Mouse (Mus musculus) liver, adult 2 months (tissue): ENCODE results near the gene Pde4d. TPM values are rescaled to one million over a fixed set of nuclear protein-coding genes. Genes with fewer than 3 reads are reported as not detected.

Source experiments
- DNase-seq: peaks from one replicate; pipeline ENCODE4 v3.0.0-alpha.2; 2011; ENCODE audit warnings: low read depth, low spot score; ENCODE audit errors: extremely low read depth
- H3K27ac ChIP-seq: fragments of 200-500 bp; replicated peaks from 2 replicates; pipeline ENCODE4 v1.5.1; 2012; ENCODE audit warnings: low read depth, mild to moderate bottlenecking, control low read depth, inconsistent platforms, low read length; ENCODE audit not compliant: insufficient read depth
- H3K27me3 ChIP-seq: fragments of 200-500 bp; 2 replicates; pipeline ENCODE4 v1.6.1; 2012; ENCODE audit warnings: mild to moderate bottlenecking, moderate library complexity, low read length, inconsistent platforms; ENCODE audit not compliant: control insufficient read depth, insufficient read depth
- H3K36me3 ChIP-seq: fragments of 200-500 bp; 2 replicates; pipeline ENCODE4 v1.6.1; 2012; ENCODE audit warnings: low read length, inconsistent platforms; ENCODE audit not compliant: control insufficient read depth, insufficient read depth
- H3K4me1 ChIP-seq: fragments of 200-500 bp; 2 replicates; pipeline ENCODE4 v1.6.1; 2011; ENCODE audit warnings: low read length; ENCODE audit not compliant: control insufficient read depth, insufficient read depth
- H3K4me3 ChIP-seq: fragments of 200-500 bp; 2 replicates; pipeline ENCODE4 v1.5.1; 2011; ENCODE audit warnings: low read depth, mild to moderate bottlenecking, control low read depth, low read length, moderate library complexity; ENCODE audit not compliant: insufficient read depth
- H3K79me2 ChIP-seq: fragments of 200-500 bp; 2 replicates; pipeline ENCODE4 v1.6.1; 2012; ENCODE audit warnings: inconsistent platforms, mild to moderate bottlenecking, low read length, moderate library complexity; ENCODE audit not compliant: control insufficient read depth, insufficient read depth
- H3K9ac ChIP-seq: fragments of 200-500 bp; 2 replicates; pipeline ENCODE4 v1.6.1; 2012; ENCODE audit warnings: low read depth, mild to moderate bottlenecking, control low read depth, inconsistent platforms, low read length
- CTCF ChIP-seq: fragments of 200-500 bp; IDR thresholded peaks from 2 replicates; pipeline ENCODE4 v1.5.1; 2011; ENCODE audit warnings: low read depth, low read length, control low read depth
- POLR2A ChIP-seq: fragments of 200-500 bp; IDR thresholded peaks from 2 replicates; pipeline ENCODE4 v1.6.1; 2011; ENCODE audit warnings: low read length, control low read depth; ENCODE audit not compliant: insufficient read depth; ENCODE audit errors: extremely low read depth
- WGBS: fragments of 180-500 bp; shearing (Covaris S2); methylation state at CpG from one replicate; pipeline ENCODE4 v1.1.7; 2018; 5-methylcytosine and 5-hydroxymethylcytosine counted together
- polyA plus RNA-seq: library from polyadenylated mRNA; depleted of rRNA; stranded (reverse); fragments of >200 nt; gene quantifications from 2 replicates; pipeline ENCODE4 v1.2.3, GENCODE M21; 2012
- total RNA-seq: library from RNA; depleted of rRNA; stranded (reverse); fragments of >200 nt; gene quantifications from 2 replicates; pipeline ENCODE4 v1.2.3, GENCODE M21; 2014

The Pde4d gene
- total and polyA plus RNA-seq, 2 experiments, result 2.3 to 13.6 TPM

DNA sequence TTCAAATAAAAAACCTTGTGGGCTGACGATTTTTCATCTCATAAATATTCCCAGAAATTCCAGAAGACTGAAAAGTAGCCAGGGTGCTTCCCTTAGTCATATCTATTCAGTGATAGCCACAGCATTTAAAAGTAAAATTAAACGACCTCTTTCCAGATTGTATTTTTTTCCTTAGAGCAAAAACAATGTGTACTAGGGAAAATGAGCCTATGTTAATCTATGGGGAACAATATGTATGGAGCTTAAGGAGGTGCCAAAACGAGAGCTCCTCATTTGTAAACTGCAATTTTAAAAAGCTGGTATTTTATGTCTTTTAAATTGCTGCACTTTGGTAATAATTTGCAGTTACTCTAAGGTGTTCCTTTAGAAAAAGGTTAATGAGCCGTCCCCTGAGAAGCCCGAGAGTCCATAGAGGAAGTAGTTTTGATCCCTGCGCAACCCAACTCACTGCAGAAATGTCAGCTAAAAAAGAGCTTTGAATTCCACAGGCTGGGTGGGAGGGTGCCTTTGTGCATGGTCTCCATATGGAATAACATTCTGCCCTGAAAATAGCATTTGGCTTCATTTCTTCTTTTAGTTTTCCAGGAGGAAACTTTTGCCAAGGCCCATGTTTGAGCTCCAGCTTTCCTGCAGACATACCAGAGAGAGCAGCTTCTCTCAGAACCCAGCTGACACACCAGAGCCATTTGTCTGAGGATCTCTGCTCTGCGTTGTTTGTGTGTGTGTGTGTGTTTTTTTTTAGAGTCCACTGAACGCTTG is 1222.0 kb downstream of the Pde4d start:
- Histone ChIP-seq H3K79me2 (no peaks in the 10 kb centered on the region), H3K27me3 (no peaks in the 10 kb centered on the region)
- TF ChIP-seq POLR2A (no peak), CTCF (no peak)

DNA sequence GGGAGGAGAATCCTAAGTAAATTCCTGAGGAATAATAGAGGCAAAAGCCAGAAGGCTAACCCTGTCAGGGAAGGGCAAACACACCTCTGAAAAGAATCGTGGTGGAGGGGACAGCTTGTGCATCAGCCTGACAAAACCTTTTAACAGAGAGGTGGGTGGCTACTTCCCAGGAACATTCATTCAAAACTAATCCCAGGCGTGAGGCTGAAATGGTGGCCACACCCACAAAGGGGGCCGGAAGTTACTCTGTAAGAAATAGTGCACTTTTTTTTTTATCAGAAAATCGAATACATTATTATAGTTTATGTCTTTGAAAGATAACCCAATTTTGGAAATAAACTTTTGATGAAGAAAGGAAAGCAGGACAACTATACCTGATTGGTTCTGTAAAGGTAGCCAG is 1227.3 kb downstream of the Pde4d start:
- TF ChIP-seq POLR2A (no peak), CTCF (no peak)
- 73% methylated on average over 4 of the region's 4 CpGs for WGBS
- no peaks in the 10 kb centered on the region for H3K36me3 ChIP-seq
- H3K4me1 ChIP-seq, result no peaks in the 10 kb centered on the region
- H3K4me3 ChIP-seq, result no peak overlapping the region
- H3K79me2 ChIP-seq, result no peaks in the 10 kb centered on the region
- no peak overlapping the region for H3K9ac ChIP-seq
- no peaks in the 10 kb centered on the region for H3K27me3 ChIP-seq
- H3K27ac ChIP-seq, result no peak overlapping the region
- no peak for DNase-seq

More for the DNA sequence above, 1222.0 kb downstream of the Pde4d start:
- H3K9ac ChIP-seq, result no peak overlapping the region
- no peak for DNase-seq
- H3K27ac ChIP-seq, result no peak overlapping the region
- 80% methylated on average over 8 of the region's 8 CpGs for WGBS
- H3K36me3 ChIP-seq, result no peaks in the 10 kb centered on the region
- no peak overlapping the region for H3K4me3 ChIP-seq
- no peaks in the 10 kb centered on the region for H3K4me1 ChIP-seq

DNA sequence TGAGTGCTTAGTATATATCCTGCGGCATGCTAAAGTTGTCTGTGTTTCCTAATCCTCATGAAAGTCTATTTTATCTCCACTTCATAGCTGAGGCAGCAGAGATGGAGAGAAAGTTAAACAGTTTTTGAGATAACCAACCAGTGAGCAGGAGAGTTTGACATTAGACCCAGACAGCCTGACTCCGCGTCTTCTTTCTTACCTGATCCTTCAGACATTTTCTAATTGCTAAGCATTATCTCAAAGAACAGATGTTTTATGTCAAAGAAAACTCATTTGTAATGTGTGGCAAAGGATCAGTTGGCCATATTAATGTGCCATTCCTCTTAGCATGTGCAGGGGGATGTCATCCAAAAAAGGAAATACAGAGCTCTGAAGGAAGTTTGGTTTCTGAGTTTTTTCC is 1227.9 kb downstream of the Pde4d start:
- Histone ChIP-seq H3K27ac (no peak overlapping the region), H3K27me3 (no peaks in the 10 kb centered on the region), H3K36me3 (no peaks in the 10 kb centered on the region), H3K9ac (no peak overlapping the region), H3K4me3 (no peak overlapping the region), H3K4me1 (no peaks in the 10 kb centered on the region), H3K79me2 (no peaks in the 10 kb centered on the region)
- DNase-seq, result no peak
- TF ChIP-seq POLR2A (no peak), CTCF (no peak)
- WGBS, result 74% methylated on average over 3 of the region's 3 CpGs

DNA sequence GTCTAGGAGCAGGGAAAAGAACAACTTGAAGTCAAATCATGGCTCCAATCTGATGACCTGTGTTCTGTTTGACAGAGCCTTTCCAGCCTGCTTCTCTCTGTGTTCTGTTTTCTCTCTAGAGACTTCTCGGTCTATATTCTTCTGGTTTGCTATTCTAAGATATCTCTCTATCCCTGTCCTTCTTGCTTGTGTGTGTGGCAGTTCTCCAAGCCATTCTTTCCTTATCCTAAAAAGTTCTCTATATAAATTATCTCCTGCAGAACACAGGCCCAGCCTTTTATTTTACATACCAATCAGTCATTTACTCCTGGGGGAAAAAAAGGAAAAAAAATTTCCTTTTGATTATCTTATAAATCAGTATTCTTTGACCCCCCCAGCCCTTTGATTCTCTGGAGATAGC is 1229.2 kb downstream of the Pde4d start:
- Histone ChIP-seq H3K79me2 (no peaks in the 10 kb centered on the region), H3K27ac (no peak overlapping the region), H3K4me3 (no peak overlapping the region), H3K4me1 (no peaks in the 10 kb centered on the region), H3K36me3 (no peaks in the 10 kb centered on the region), H3K27me3 (no peaks in the 10 kb centered on the region), H3K9ac (no peak overlapping the region)
- WGBS, result 92% methylated on average over 1 of the region's 1 CpGs
- TF ChIP-seq POLR2A (no peak), CTCF (no peak)
- no peak for DNase-seq

DNA sequence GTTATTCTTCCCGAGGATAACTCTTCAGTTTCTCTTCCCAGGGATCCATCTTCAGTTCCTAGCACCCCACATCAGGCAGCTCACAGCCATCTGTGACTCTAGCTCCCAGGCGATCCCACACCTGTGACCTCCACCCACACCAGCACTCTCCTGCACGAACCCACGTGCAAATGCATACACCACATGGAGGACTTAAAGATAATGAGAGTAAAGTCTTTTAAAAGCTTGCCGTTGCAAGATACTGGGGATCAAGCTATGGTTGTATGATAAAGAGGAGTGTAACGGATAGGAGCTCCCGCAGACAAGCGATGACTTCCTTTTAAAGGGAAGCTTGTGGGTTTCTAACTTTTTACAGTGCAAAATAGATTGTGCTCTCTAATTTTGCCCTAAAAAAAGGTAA is 1230.5 kb downstream of the Pde4d start:
- Histone ChIP-seq H3K4me3 (no peak overlapping the region), H3K79me2 (no peaks in the 10 kb centered on the region), H3K9ac (no peak overlapping the region), H3K27ac (no peak overlapping the region), H3K36me3 (no peaks in the 10 kb centered on the region), H3K4me1 (no peaks in the 10 kb centered on the region), H3K27me3 (no peaks in the 10 kb centered on the region)
- no peak for DNase-seq
- no peak for TF ChIP-seq POLR2A
- no peak for TF ChIP-seq CTCF
- WGBS, result 92% methylated on average over 8 of the region's 8 CpGs

DNA sequence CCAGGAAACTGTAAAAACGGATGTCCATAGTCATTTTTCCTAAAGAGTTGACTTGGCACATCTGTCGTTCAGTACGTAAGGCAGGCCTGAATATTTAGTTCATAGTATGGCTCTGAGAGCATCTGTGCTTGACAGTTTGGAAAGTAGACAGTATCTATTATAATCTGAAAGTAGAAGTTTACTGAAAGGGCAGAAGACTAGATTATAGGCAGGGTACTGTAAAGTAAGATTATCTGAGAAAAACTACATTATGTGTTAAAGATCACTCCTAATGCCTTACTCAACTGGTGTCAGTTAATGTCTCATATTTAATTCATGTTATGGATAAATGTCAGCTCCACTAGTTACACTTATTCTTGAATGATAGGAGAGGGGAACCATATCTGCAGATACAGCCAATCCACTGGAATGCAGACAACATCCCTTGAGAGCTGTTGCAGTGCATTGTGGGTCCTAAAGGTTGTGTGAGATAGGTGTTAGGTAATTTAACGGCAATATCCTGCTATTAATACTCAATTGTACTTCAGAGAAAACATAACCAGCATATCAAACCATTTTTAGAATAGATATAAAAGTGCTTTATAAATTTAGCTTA is 1232.0 kb downstream of the Pde4d start:
- 75% methylated on average over 4 of the region's 4 CpGs for WGBS
- no peak for TF ChIP-seq POLR2A
- no peak for TF ChIP-seq CTCF
- no peak overlapping the region for H3K27ac ChIP-seq

More for the DNA sequence above, 1232.0 kb downstream of the Pde4d start:
- no peaks in the 10 kb centered on the region for H3K27me3 ChIP-seq
- DNase-seq, result no peak
- H3K79me2 ChIP-seq, result no peaks in the 10 kb centered on the region
- no peak overlapping the region for H3K9ac ChIP-seq
- no peaks in the 10 kb centered on the region for H3K4me1 ChIP-seq
- H3K4me3 ChIP-seq, result no peak overlapping the region
- H3K36me3 ChIP-seq, result no peaks in the 10 kb centered on the region
